Mouse (Mus musculus) cerebellum, adult 8-10 months (tissue): ENCODE measurements at regions not wholly inside any gene's neighbourhood (a gene's known extent, or its start where the extent isn't known, plus 50 kb on each side); places are given as distances from the start of the nearest gene placed in this dataset.

ENCODE experiments used
- DNase-seq: peaks from one replicate; pipeline ENCODE4 v3.0.0; 2022

DNA sequence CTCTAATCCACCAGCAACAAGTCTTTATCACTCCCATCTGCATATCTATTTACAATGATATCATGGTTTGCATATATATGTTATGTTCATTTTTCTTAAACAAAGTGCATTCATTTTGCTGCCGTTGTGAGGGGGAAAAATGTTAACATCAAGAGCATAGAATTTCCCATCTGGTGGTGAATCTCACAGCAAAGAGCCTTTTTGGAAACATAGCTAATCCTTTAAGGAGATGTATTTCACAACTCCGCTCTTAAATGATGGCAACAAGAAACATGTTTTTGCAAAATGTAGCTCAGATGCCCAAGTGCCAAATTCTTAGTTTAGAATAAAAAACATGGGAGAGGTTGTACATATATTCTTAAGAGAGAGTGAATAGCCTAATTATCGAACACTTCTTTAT, 99.3 kb upstream of the Col1a2 start:
- DNase-seq: no peak

DNA sequence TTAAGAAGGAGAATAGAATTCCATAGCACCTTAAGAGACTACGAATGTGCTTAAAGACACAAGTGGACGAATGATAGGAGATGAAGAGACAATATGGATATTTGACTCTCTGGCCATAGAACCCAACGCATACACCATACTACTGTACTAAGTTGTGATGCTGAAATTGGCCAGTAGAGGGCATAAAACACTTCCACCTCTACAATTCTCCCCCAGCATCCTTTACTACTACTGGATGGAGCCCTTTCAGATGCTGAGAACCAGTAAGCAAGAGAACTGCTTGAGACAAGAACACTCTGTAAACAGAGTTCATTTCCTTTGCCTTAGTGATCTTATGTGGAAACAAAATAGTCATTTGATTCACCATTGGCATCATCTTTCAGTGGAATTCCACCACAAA, 96.9 kb upstream of the Col1a2 start:
- DNase-seq: peak; percentile 20

DNA sequence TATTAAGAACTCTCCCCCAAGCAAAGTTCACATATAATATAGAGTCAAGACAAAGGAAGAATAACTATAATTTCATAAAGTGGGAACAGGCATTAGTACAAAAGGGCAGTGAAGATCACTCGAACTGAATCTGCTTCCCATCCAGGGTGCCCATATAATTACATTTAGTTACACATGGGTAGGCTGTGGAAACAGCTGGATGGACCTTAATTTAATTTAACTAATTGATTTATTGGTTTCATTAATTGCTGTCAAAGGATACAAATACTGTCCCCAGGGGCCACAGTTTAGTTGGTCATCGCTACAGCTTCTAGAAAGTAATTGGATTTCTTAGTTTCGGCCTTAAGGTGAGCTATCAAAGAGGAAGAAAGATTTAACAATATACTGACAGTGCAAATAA, 91.4 kb upstream of the Col1a2 start:
- no peak for DNase-seq

DNA sequence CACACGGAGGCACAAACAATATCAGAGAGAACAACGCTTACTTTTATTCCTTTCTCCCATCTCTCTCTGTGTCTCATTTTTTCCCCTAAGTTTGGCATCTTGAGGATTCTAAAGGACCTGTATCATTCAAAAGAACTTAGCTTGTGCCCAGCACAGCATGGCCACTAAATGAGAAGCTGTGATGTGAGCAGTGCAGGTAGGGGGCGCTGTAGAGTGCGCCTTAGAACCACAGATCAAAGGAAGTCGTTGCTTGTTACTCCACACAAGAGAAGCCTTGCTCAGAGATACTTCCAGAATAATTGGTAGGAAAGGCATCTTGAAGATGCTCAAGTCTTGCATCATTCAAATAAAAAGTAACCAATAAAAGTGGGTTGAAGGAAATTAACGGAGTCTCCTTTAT, 90.4 kb upstream of the Col1a2 start:
- peak; percentile 35 for DNase-seq

DNA sequence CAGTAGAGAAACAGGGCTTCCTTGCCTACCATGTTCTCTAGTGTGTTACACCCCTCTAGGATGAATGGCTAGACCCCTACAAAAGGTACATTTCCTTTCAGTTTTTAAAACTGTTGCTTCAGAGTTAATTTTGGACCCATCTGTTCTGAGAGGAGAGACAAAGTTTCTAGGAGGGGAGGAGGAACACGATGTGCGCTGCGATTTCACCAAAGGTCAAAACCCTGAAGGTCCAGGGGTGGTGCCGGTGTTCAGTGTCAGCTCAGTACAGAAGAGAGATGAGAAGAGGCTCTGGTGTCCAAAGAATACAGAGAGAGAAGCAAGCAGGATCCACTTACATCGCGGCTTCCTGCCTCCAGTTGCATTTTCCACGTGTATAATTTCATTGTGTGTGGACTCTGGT, 89.4 kb upstream of the Col1a2 start:
- no peak for DNase-seq

DNA sequence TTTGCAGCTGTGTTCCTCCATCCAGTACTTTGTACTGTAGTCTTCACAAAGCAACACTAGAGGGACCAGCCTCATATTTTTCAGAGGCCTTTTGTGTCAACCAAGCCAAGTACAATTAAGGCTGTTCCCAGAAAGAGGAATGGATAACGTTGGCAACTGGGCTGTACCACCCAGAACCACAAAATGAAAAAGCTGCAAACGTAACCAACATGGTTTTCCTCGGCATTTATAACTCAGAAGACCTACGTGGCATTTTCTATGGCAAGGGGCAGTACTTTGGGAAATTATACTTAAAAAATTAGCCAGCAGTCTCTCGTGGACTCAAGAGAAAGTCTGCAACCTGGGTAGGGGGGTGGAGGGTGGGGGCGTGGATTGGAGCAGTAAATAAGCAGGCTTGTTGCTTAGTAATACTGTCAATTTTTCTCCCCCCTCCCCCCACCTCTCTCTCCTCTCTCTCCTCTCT, 87.3 kb upstream of the Col1a2 start:
- no peak for DNase-seq

DNA sequence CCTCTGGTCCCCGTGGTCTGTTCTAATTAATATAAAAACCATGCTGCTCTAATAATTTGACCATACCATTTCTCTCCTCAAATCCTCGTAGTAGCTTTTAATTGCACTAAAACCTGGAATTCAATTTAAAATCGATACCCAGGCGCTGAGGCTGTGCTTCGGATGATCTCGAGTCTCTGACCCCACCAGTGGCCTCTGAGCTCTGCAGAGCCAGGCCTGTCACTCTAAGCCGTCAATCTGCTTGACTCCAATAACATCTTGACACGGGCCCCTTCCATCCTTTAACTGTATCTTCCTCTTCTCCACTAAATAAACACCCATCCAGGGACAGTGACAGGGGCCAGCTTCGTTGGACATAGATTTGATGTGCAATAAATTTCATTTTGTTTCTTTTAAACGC, 86.2 kb upstream of the Col1a2 start:
- no peak for DNase-seq

DNA sequence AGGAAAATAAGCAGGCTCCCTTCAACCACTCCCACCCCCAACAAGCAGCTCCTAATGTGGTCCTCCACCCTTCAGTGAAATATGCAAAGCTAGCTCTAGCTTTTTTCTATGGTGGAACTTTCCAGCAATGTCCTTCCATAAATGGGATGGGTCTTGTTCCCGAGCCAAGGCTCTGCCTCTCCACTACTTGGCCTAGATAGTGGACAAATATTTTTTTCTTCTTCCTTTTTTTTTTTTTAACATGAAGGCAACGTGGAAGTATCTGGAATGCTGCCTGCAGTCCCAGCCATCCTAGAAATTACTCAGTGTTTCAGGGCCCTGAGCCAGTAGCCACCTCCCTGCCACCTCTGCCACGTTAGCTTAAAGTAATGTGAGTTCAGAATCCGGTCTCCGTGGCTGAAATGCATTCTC, 85.7 kb upstream of the Col1a2 start:
- no peak for DNase-seq

DNA sequence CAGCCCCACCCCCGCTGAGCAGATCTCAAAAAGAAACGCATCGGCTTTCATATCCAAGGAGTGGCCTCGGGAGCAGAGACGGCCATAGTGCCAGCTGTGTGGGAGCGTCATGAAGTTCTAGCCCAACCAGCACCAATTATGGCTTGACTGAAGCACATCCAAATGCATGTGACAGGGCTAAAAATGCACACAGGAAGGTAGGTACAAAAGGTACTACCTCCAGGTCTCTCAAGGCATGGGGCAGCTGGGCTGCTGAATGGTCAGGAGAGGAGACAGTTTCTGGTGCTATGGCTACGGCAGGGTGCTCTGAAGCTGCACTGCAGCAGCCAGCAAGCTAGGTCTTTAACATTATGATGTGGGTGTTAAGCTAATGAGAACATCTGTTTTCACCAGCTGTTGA, 83.1 kb upstream of the Col1a2 start:
- no peak for DNase-seq

DNA sequence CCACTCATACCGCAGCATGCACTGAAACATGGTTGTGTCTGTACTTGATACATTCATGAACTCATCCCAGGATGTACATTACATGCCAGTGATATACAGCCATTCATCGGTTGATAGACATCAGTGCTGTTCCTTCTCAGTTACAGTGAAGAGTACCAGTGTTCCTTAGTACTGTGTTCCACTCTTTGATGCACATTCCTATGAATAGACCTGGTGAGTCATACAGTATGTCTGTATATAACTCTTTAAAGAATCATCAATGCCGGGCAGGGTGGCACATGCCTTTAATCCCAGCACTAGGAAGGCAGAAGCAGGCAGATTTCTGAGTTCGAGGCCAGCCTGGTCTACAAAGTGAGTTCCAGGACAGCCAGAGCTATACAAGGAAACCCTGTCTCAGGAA, 77.5 kb upstream of the Col1a2 start:
- no peak for DNase-seq

DNA sequence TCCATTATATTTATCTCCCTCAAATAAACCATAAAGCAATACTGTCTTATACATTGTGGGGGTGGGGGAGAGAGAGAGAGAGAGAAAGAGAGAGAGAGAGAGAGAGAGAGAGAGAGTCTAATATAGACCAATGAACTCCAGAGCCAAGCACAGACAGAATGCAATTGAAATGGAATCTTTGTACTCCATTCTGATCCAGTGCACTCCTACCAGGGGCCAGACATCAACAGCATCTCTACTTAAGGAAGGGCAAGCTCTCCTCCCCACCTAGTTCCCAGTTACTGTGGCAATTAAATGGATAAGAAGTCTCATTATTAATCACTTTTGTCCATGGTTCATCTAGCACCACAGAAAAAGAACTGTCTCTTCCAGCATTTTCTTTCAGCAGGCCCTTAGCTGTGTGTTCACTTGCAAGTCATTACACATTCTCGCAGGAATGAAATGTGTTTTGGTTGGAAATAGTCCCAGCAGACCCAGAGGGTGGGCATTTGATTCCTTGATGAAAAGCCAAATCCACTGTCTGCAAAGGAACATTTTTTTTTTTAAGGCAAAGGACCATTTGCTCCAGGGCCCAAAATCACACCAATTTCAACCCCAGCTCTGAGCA, 73.8 kb upstream of the Col1a2 start:
- DNase-seq: no peak

DNA sequence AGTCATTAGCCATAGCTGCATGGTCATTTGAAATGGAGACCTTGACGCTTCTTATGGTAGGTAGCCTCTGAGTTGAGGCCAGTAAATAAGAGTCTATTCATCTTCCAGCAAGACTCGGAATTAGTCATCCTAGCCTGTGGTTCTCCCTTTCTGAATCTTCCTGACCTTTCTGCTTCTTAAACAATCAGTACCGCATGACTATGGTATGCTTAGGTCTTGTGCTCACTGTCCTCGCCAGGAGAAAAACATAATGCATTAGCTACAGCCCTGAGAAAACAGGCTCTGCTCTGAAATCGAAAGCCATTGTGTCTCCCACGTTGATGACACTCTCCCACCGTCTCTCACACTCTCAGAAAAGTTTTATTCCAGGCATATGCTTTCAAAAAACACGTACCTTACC, 72.4 kb upstream of the Col1a2 start:
- no peak for DNase-seq

DNA sequence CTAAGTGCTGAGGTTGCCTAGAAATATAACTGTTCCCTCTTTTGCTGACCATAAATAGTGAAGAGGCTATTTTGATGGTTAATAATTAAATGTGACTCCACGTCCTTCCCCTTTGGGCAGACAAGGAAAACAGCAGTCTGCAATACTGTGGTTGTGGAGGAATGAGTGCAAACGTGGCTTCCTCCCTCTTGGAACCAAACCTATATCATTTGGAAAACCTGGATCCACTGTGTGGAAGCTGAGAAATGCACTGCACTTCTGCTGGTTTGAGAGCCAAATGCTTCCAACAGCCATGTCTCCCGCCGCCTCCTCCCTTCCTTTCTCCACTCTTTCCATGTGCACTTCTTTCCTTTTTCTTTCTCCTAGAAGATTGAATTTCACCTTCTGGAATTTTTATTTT, 68.2 kb upstream of the Col1a2 start:
- DNase-seq: no peak

DNA sequence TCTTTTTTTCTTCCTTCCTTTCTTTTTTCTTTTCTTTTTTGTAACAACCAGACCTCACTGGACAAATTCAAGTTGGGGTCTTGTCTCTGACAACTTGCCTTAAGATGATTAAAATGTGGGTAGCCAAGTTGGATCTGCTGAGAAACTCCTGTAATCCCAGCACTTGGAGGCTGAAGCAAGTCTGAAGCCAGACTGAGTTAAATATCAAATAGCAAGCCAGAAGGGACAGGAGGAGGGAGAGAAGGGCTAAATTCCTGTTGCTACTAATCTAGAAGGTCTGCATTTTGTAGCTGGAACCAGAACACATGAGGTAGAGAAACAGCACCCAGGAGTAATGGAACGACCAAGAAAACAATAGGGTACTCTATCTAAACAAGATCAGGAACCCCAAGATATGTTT, 67.7 kb upstream of the Col1a2 start:
- no peak for DNase-seq

DNA sequence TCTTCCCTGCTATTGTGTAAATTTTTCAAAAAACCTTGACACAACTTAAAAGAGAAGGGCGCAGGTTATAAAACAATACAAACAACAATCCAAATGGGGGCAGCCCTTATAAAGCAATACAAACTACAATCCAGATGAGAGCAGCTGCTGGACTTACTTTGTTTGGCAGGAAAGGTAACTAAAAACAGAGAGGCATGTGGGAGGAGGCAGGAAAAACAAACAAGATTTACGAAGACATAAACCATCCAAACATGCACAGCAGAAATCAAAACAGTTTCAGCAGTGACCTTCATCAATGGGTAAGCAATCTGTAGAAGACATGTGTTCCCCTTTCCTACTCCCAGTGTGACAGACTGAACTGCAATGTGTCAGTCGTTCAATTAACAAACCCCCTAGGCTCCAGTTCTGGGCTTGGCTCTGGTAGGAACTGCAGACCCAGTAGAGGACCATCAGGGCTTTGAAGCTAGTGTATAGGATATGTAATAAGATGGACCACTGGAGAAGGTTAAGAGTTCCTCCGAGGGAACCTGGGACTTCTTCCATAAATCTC, 62.9 kb upstream of the Col1a2 start:
- DNase-seq: no peak

DNA sequence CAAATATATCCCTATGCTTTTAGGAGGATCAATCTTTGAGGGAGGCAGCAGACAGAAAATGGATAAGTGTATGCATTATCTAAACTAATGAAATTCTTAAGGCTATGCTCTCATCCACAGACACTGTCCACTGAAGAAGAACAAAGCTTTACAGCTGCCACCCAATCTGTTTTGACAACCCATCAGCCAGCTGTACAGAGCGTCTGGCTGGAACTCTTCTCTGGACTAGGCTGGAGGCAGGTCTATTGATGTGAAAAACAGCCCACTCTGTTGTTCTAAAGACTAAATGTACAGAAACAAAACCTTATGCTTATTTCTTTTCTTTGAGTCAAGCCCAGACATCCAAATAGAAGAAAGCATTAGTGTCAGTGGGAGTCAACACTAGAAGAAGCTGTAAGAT, 58.7 kb upstream of the Col1a2 start:
- no peak for DNase-seq

DNA sequence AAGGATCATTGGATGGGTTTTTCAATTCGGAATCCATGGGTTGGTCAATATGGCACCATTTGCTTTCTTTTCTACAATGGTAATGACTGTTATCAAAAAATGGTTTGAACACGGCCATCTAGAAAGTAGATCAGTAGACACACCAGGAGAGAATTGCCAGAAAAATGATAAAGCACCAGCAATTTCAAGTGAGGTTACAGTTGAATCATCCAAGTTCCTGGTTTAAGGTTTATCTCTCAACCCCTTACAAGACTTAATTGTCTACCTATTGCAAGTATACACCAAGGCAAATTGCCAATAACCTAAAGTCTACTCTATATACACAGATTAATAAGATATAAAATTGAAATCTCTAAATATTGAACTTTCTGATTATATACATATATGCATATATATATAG, 53.4 kb upstream of the Col1a2 start:
- DNase-seq: no peak
